Mouse (Mus musculus) left cerebral cortex, postnatal 10 days (tissue): Measurements from ENCODE around the gene Lect2. TPM values are rescaled to one million over a fixed set of nuclear protein-coding genes. Genes with fewer than 3 reads are reported as not detected.
A peak's percentile ranks its signal among the peaks of the same experiment; 100 is the strongest.

ENCODE experiments used
- DNase-seq, 2 experiments: peaks; one replicate each; pipeline ENCODE4 v3.0.0; 2021 to 2022; ENCODE audit warnings: low spot score in 2 of 2, mixed read lengths in 1 of 2; ENCODE audit errors: extremely low spot score in 1 of 2
- intact Hi-C: fragments of 180-260 bp; cut with DNase I; formaldehyde crosslinking; loops from one replicate; pipeline ENCODE4 v1.15.1; 2025
- total RNA-seq, 2 experiments: library from RNA; stranded (reverse); gene quantifications; 2 replicates each; pipeline ENCODE4 v1.2.3; 2021

Gene Lect2
- total RNA-seq, result not detected

DNA sequence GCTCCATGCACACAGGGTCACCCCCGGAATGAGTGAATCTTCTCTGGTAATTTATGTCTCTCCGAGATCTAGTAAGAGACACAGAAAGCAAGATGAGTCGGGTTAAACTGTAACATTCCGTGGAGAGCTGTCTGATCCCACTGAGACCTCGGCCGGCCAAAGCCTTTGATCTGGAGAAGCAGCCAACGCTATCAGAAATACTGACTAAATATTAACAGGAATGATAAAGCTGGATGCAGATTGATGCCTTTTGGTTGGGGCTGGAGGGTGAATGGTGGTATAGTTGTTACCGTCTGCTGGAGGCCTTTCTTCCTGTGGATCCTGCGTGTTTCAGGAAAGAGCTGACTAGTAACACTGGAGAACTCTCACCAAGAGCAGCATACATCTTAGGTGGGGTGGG, at the start of gene Lect2:
Gene Lect2 (minus strand): TSS at position 102 of the 400 bp plus-strand sequence.
- intact Hi-C loops, result no loop called here
- no peak for DNase-seq

DNA sequence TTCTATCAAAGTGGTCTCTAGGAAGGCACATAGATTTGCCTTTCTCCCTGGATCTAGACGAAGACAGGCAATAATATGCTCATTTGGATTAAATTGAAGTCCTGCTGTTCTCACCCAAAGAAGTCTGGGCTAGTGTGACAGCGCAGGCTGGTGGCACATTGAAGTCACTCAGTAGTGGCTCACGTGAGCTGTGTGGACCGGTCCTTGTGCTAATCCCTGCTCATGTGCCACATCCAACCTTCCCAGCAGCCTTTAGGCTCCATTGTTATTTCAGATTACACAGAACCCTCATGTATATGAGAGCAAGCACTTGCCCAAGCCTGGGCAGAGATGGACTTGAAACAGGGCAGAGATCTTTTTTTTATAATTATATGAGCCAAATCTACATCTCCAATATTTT, 49.0 kb upstream of the Lect2 start:
- intact Hi-C loops, result no loop called here
- no peak for DNase-seq

GRCm38 (mm10) chr13:56595246-56595645, 46.9 kb upstream of the Lect2 start:
- intact Hi-C loops, result no loop called here
- no peak for DNase-seq

DNA sequence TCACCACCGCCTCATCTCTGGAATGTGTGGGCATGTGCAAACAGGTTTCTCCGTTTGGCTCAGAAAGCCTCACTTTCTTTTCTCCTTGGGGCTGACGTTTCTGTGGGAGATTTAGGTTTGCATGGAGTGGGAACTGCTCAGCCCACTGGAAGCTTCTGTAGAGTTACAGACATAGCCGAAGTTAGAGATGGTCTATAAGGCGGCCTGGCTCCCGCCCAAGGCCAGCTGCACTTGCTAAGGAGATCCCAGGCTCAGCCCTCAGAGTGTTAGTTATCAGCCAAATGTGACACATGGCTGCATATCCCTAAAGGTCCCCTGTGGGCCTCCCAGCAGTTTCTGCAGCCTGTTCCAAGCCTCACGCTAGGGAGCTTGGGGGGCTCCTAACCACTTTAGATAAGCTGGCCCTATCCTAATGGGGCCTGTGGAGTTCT, 45.7 kb upstream of the Lect2 start:
- intact Hi-C loops, result no loop called here
- DNase-seq, result no peak

GRCm38 (mm10) chr13:56593196-56593595, 44.9 kb upstream of the Lect2 start:
- intact Hi-C loops, result no loop called here
- DNase-seq, result no peak

- no peak for DNase-seq
- intact Hi-C loops, result no loop called here
Observed at GRCm38 (mm10) chr13:56591939-56592338, 43.6 kb upstream of the Lect2 start.

GRCm38 (mm10) chr13:56591191-56591590, 42.9 kb upstream of the Lect2 start:
- no peak for DNase-seq
- intact Hi-C loops, result no loop called here

GRCm38 (mm10) chr13:56590202-56590601, 41.9 kb upstream of the Lect2 start:
- intact Hi-C loops, result no loop called here
- no peak for DNase-seq

- no peak for DNase-seq
- intact Hi-C loops, result no loop called here
Observed at GRCm38 (mm10) chr13:56588454-56589117, 40.3 kb upstream of the Lect2 start.

- intact Hi-C loops, result no loop called here
- no peak for DNase-seq
Observed at GRCm38 (mm10) chr13:56586046-56586445, 37.7 kb upstream of the Lect2 start.

DNA sequence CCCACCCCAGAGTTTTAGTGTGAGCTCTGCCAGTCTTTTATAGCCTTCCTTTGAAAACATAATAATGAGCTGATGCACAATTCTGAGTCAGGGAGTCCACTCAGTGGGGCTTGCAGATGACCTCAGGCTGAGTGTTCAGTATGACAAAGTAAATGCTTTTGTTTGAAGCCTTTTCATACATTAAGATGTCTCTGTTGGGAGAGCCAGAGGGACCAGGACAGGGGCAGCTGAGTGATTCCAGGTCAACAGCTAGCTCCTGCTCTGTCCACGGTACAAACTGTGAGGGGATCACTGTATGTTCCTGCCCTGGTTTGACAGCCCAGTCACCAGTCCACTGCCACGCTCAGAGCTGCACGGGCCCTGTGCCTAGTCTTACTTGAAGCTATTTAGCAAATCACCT, 34.4 kb upstream of the Lect2 start:
- intact Hi-C loops, result no loop called here
- DNase-seq, result no peak

- DNase-seq, result peak in 1 of 2 experiments; percentile 72
- intact Hi-C loops, result no loop called here
Observed at GRCm38 (mm10) chr13:56581961-56582434, 33.7 kb upstream of the Lect2 start.

DNA sequence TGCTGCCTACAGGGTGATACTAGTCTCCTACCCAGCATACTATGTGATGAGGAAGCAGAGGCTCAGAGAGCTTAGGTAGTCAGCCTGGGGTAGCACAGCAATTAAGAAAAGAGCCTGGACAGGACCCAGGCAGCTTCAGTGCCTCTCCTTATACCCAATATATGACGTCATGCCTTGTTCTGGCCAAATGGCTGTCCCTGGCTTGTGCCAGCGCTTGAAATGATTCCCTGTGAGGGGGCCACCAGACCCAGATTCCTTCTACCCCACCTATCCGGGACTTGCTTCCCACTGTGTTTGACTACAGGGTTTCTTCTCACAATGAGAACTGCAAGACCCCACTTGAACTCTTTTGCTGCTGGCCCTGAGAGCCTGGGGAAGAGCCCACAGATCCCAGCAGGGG, 33.2 kb upstream of the Lect2 start:
- no peak for DNase-seq

GRCm38 (mm10) chr13:56580450-56580849, 32.1 kb upstream of the Lect2 start:
- intact Hi-C loops, result no loop called here
- no peak for DNase-seq

More for the DNA sequence above, 33.2 kb upstream of the Lect2 start:
- intact Hi-C loops, result no loop called here

- no peak for DNase-seq
- intact Hi-C loops, result loop anchor here (5.0 kb wide), 1 partner anchor 64 kb away; no protein-coding TSS in a partner anchor
Observed at GRCm38 (mm10) chr13:56578097-56578496, 29.8 kb upstream of the Lect2 start.

- intact Hi-C loops, result loop anchor here (5.0 kb wide), 1 partner anchor 66 kb away; no protein-coding TSS in a partner anchor
- peak; percentile 39 to 72 for DNase-seq
Observed at GRCm38 (mm10) chr13:56575701-56576321, 27.5 kb upstream of the Lect2 start.

GRCm38 (mm10) chr13:56575074-56575473, 26.8 kb upstream of the Lect2 start:
- DNase-seq, result no peak
- intact Hi-C loops, result loop anchor here (5.0 kb wide), 1 partner anchor 67 kb away; no protein-coding TSS in a partner anchor

DNA sequence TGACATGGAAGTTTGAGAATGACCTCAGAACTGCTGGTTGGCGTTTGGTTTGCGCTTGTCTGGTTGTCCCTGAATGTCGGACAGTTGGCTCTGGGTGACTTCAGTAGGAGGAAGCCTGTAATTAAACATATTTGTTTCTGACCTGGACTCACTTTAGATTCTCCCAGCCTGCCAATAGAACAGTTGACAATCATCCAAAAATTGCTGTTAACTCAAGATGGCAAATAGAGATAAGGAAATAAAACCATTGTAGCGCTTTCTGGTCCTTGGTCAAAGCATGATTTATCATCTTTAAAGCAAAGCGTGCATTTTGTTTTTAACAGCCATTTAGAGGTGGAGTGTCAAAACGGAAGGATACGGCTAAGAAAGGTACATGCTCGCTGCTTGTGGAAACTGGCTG, 23.3 kb upstream of the Lect2 start:
- no peak for DNase-seq
- intact Hi-C loops, result no loop called here

GRCm38 (mm10) chr13:56566336-56566735, 18.0 kb upstream of the Lect2 start:
- DNase-seq, result no peak
- intact Hi-C loops, result no loop called here

DNA sequence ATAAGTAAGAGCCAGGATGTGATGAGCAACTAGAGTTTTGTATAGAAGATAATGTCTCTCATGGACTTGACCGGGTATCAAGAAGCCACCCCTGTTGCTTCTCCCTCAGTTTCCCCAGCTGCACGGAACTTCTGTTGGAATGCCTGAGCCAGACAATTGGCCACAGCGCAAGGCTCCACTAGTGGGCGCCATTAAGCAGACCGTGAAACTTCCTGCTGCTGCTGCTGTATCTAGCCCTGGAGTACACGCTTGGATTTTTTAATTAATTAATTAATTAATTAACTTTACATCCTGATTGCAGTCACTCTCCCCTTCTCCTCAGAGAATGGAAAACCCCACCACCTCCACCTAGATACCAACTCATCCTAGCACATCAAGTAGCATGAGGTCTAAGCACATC, 14.8 kb upstream of the Lect2 start:
- intact Hi-C loops, result loop anchor here (5.0 kb wide), 1 partner anchor 79 kb away; no protein-coding TSS in a partner anchor
- DNase-seq, result peak in 1 of 2 experiments; percentile 48
